In the genomic region with DNA sequence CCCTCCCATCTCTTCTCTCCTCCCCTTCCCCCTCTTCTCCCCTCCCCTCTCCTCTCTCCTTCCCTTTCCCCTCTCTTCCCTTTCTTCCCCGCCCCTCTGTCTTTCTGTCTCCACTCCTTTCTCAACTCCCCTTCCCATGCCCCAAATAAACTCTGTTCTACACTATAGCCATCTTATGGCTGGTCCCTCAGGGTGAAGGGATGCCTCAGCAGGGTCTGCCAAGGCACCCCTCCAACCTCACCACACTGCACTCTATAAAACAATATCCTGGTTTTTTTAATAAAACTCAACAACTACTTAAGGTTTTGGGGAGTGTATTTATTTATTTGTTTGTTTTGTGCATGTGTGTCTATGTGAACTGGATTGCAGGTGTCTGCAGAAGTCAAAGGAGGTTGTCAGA, we compare ENCODE assay signal across 9 mouse cellular contexts. TPM values are rescaled to one million over a fixed set of nuclear protein-coding genes. Genes with fewer than 3 reads are reported as not detected.
DNase-seq lines count a peak whose midpoint lies in the region; ATAC-seq and TF ChIP-seq lines count a peak whose summit lies in the region.
"Had no signal": no experiment of that assay in that cellular context is flagged by ENCODE, and none has a peak within 500 bp of the region (broad histone marks: within the 10 kb centered on the region; RNA-seq: fewer than 3 reads in every experiment).

No protein-coding gene starts in this region.

- H3K9me3 ChIP-seq in heart, embryonic 15.5 days (replicated peaks), result no peaks in the 10 kb centered on the region
- no peaks in the 10 kb centered on the region for H3K9me3 ChIP-seq in lung, postnatal 0 days (ENCODE audit: low read length)
- no peaks in the 10 kb centered on the region for H3K9me3 ChIP-seq in limb, embryonic 14.5 days (ENCODE audit: control insufficient read depth, low read length)
- 0 out of 2 replicates have a peak, but pooled peaks cover 6% of the 10 kb centered on the region for H3K9me3 ChIP-seq in stomach, embryonic 16.5 days (replicated peaks; ENCODE audit: control insufficient read depth, low read length)

- TF ChIP-seq CTCF in lung, postnatal 0 days (IDR thresholded peaks at IDR 0.05), result no peak
- TF ChIP-seq CTCF in thymus, adult 2 months (IDR thresholded peaks at IDR 0.05; ENCODE audit: borderline replicate concordance, control insufficient read depth, extremely low read depth, insufficient read depth, low read length, poor library complexity), result no peak

- no peak for DNase-seq in heart, postnatal 10 days
- DNase-seq in lung, postnatal 0 days (ENCODE audit: low spot score), result no peak
- no peak for DNase-seq in lung, postnatal 36 days
- no peak for DNase-seq in limb, embryonic 14.5 days (ENCODE audit: low spot score)
- no peak for DNase-seq in thymus, adult 2 months
- DNase-seq in ovary, postnatal 36 days (ENCODE audit: low spot score), result no peak

- H3K36me3 ChIP-seq in heart, embryonic 15.5 days, result no peaks in the 10 kb centered on the region
- H3K36me3 ChIP-seq in lung, postnatal 0 days (ENCODE audit: insufficient read depth, low read length), result no peaks in the 10 kb centered on the region
- no peaks in the 10 kb centered on the region for H3K36me3 ChIP-seq in limb, embryonic 14.5 days (ENCODE audit: control insufficient read depth, insufficient read depth, low read length)
- H3K36me3 ChIP-seq in stomach, embryonic 16.5 days (ENCODE audit: control insufficient read depth, insufficient read depth, low read length), result no peaks in the 10 kb centered on the region
- H3K36me3 ChIP-seq in thymus, adult 2 months (ENCODE audit: control insufficient read depth, insufficient read depth, low read length), result no peaks in the 10 kb centered on the region

- WGBS in heart, embryonic 15.5 days, result 50% methylated on average over 1 of the region's 1 CpGs
- WGBS in lung, postnatal 0 days, result 50% methylated on average over 1 of the region's 1 CpGs
- 46% methylated on average over 1 of the region's 1 CpGs for WGBS in limb, embryonic 14.5 days
- 56% methylated on average over 1 of the region's 1 CpGs for WGBS in stomach, embryonic 16.5 days
- WGBS in thymus, adult 2 months, result 89% methylated on average over 1 of the region's 1 CpGs

- no peak for TF ChIP-seq EP300 in lung, postnatal 0 days (IDR thresholded peaks at IDR 0.05)

- peaks cover 21% of the 10 kb centered on the region for H3K27me3 ChIP-seq in heart, embryonic 15.5 days
- H3K27me3 ChIP-seq in lung, postnatal 0 days (replicated peaks; ENCODE audit: insufficient read depth, low read length), result no peaks in the 10 kb centered on the region
- no peaks in the 10 kb centered on the region for H3K27me3 ChIP-seq in limb, embryonic 14.5 days (ENCODE audit: control insufficient read depth, insufficient read depth, low read length)
- H3K27me3 ChIP-seq in stomach, embryonic 16.5 days (ENCODE audit: control insufficient read depth, insufficient read depth, low read length), result no peaks in the 10 kb centered on the region
- H3K27me3 ChIP-seq in thymus, adult 2 months (ENCODE audit: control insufficient read depth, insufficient read depth, low read length), result no peaks in the 10 kb centered on the region; the same call in 1 of the 2 replicates

- peak overlapping the region; percentile 77 for H3K4me2 ChIP-seq in heart, embryonic 15.5 days
- H3K4me2 ChIP-seq in lung, postnatal 0 days (replicated peaks; ENCODE audit: low read depth, low read length), result peak overlapping the region; percentile 43; the same call in 1 of the 2 replicates
- H3K4me2 ChIP-seq in limb, embryonic 14.5 days (replicated peaks; ENCODE audit: low read depth, low read length, severe bottlenecking), result peak overlapping the region; percentile 74
- peak overlapping the region; percentile 54; the same call in 1 of the 2 replicates for H3K4me2 ChIP-seq in stomach, embryonic 16.5 days (ENCODE audit: low read depth, low read length)

- no peak overlapping the region for H3K9ac ChIP-seq in heart, embryonic 15.5 days
- H3K9ac ChIP-seq in lung, postnatal 0 days (replicated peaks; ENCODE audit: low read depth), result no peak overlapping the region
- no peak overlapping the region for H3K9ac ChIP-seq in limb, embryonic 14.5 days (ENCODE audit: low read depth, low read length, severe bottlenecking)
- H3K9ac ChIP-seq in stomach, embryonic 16.5 days (ENCODE audit: low read length), result no peak overlapping the region

- H3K27ac ChIP-seq in heart, embryonic 15.5 days, result no peak overlapping the region
- H3K27ac ChIP-seq in lung, postnatal 0 days (ENCODE audit: low read length), result no peak overlapping the region
- H3K27ac ChIP-seq in limb, embryonic 14.5 days (replicated peaks; ENCODE audit: low read depth, low read length), result no peak overlapping the region
- no peak overlapping the region for H3K27ac ChIP-seq in stomach, embryonic 16.5 days (ENCODE audit: low read length)
- H3K27ac ChIP-seq in thymus, adult 2 months (ENCODE audit: control insufficient read depth, insufficient read depth, low read length), result no peak overlapping the region

- ATAC-seq in heart, embryonic 15.5 days (replicated peaks; ENCODE audit: insufficient number of reproducible peaks, insufficient read depth, low FRiP score, low read depth), result no peak
- no peak for ATAC-seq in lung, postnatal 0 days
- no peak for ATAC-seq in limb, embryonic 14.5 days (ENCODE audit: low FRiP score, low read depth)
- no peak for ATAC-seq in stomach, embryonic 16.5 days (ENCODE audit: insufficient read depth, low FRiP score)

- intact Hi-C loops in heart, postnatal 10 days (cut with DNase I), result no loop called here

- H3K4me3 ChIP-seq in heart, embryonic 15.5 days, result peak overlapping the region; percentile 41; the same call in 1 of the 2 replicates
- no peak overlapping the region for H3K4me3 ChIP-seq in lung, postnatal 0 days (ENCODE audit: low read depth, low read length)
- peak overlapping the region; percentile 31 for H3K4me3 ChIP-seq in limb, embryonic 14.5 days (replicated peaks; ENCODE audit: low read length)
- H3K4me3 ChIP-seq in stomach, embryonic 16.5 days (replicated peaks; ENCODE audit: low read length), result peak overlapping the region; percentile 22; the same call in 1 of the 2 replicates
- H3K4me3 ChIP-seq in thymus, adult 2 months (ENCODE audit: control insufficient read depth, insufficient read depth, low read length), result no peak overlapping the region

- H3K4me1 ChIP-seq in heart, embryonic 15.5 days (replicated peaks), result peaks cover 13% of the 10 kb centered on the region
- peaks cover 8% of the 10 kb centered on the region; the same call in 1 of the 2 replicates for H3K4me1 ChIP-seq in lung, postnatal 0 days (ENCODE audit: insufficient read depth, low read depth, low read length)
- H3K4me1 ChIP-seq in limb, embryonic 14.5 days (ENCODE audit: control insufficient read depth, insufficient read depth, low read length), result peaks cover 20% of the 10 kb centered on the region; the same call in 1 of the 2 replicates
- H3K4me1 ChIP-seq in stomach, embryonic 16.5 days (ENCODE audit: control insufficient read depth, insufficient read depth, low read length), result peaks cover 8% of the 10 kb centered on the region
- peaks cover 15% of the 10 kb centered on the region for H3K4me1 ChIP-seq in thymus, adult 2 months (replicated peaks; ENCODE audit: control insufficient read depth, insufficient read depth, low read length)

- TF ChIP-seq POLR2A in limb, embryonic 14.5 days (IDR thresholded peaks at IDR 0.05; ENCODE audit: borderline replicate concordance, extremely low read depth, insufficient read depth, insufficient read length), result no peak
- no peak for TF ChIP-seq POLR2A in thymus, adult 2 months (IDR thresholded peaks at IDR 0.05; ENCODE audit: control insufficient read depth, extremely low read depth, insufficient read depth, low read length, poor library complexity)

RNA-seq across cellular contexts. Expression of a gene that starts 9.6 kb away (rescaled TPM):
- polyA plus RNA-seq in heart, embryonic 15.5 days (2015; fragmentation: Nextera tagmentation; extraction: Ambion mirVana), result 16.7 and 22.8 TPM in 2 replicates
- total RNA-seq in heart, postnatal 10 days (2021), result 1 to 10 TPM; 3.4 to 6.7 TPM
- polyA plus RNA-seq in lung, postnatal 0 days (2015; fragmentation: Nextera tagmentation; extraction: Ambion mirVana), result 35.0 and 37.2 TPM in 2 replicates
- 37.5 and 38.6 TPM in 2 replicates for polyA plus RNA-seq in limb, embryonic 14.5 days (2012; rRNA removed)
- 78.7 and 79.5 TPM in 2 replicates for polyA plus RNA-seq in limb, embryonic 14.5 days (2014; fragmentation: Nextera tagmentation; extraction: Ambion mirVana)
- polyA plus RNA-seq in stomach, embryonic 16.5 days (2015; fragmentation: Nextera tagmentation; extraction: Ambion mirVana), result 37.2 and 38.0 TPM in 2 replicates
- 2.2 and 4.6 TPM in 2 replicates for polyA plus RNA-seq in thymus, adult 2 months (2012; rRNA removed)
- total RNA-seq: hematopoietic stem cell, adult 5-6 weeks had no signal

Comparison
In these comparisons a context has a peak if more than half of its experiments do, and no peak if none do; other contexts are left out.
1. H3K4me3 ChIP-seq: peak in heart, embryonic 15.5 days (single experiment), limb, embryonic 14.5 days (single experiment) and stomach, embryonic 16.5 days (single experiment); none in lung, postnatal 0 days (single experiment) and thymus, adult 2 months (single experiment).
2. Peak in every context shown above with its lines, with median percentiles within 50 percentile points of each other: H3K4me2 ChIP-seq.